Mouse (Mus musculus): ENCODE measurements around the gene Ccdc89.

Ccdc89 gene

DNA sequence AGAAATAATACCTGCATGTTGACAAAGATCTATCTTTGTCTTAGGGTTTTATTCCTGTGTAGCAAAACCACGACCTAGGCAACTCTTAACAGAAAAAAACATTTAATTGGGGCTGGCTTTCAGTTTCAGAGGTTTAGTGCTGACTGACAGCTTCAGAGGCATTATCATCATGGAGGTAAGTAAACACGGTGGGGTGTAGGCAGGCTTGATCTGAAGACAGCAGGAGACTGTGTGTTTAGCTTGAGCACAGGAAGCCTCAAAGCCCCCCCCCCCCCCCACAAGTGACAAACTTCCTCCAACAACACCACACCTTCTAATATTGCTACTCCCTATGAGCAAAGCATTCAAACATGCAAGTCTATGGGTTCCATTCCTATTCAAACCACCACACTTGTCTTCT lies 47.1 kb downstream of the Ccdc89 start:
- no peak for DNase-seq (ENCODE audit: extremely low spot score)

DNA sequence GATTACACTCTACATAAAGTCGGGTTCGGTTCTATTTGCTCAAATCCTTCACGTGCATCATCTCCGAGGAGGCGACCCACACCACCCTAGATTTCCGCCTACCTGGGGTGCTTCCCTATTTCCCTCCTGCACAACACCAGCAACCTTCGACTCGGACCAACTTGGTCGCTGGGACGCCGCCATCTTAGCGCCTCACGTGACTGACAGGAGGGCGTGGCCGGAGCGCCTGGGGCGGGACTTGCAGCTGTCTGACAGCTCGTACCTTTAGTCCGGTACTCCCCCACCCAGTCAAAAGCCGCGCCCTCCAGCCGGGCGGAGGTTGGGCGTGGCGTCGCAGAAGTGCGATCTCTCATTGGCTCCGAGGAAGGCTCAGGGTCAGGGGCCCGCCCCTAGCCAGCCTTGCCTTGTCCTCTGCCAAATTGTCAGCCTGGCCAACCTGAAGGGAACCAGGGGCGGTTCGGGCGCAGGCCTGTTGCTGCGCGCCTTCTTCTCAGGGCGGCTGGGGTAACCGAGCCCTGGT lies 49.5 kb downstream of the Ccdc89 start, which contains the start of gene Tmem126b:
Gene Tmem126b (minus strand): TSS at position 209 of the 520 bp plus-strand sequence.
- peak; percentile 97 for DNase-seq (ENCODE audit: extremely low spot score)

DNA sequence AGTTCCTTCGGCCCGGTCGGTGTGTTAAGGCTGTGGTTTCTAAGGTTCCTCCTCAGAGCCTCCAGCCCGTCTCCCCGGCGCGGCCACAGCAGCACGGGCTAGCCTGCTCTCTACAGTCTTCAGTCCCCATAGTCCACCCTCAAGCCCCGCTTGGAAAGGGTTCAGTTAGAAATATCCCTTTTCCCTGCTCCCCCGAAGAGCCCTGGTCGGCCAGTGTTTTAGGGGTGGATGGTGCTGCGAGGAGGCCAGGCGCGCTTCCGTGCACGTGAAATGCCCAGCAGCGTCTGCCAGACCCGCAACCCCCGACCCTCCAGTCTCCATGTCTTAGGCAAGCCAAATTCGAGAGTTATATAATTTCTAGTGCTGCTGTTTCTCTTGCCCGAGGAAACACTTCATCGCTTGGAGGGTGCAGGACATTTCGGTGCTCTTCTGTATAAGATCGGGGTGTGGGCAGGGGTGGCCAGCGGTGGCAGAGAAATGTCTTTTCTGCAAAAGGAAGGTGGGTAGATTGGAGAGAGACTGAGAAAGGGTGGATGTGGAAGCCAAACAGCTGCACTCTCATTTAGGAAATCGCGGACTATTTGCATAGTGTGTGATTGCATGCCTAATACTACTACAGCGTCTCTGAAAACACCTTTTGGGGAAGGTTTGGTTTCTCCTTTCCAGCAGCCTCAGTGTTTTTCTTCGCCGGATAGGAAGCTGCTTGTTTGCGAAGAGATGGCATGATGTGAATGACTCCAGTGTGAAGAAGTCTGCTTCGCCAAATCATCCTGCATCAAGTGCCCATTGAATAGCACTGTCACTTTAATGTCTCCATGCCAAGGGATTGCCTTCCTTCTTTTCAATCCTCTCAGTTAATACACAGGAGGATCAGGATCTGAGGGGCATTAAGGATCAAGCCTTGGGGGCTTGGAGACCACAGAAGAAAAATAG lies 50.2 kb downstream of the Ccdc89 start, which contains the start of gene Dlg2:
Gene Dlg2 (plus strand): TSS at position 360 of the 933 bp plus-strand sequence.
- DNase-seq (ENCODE audit: extremely low spot score) = no peak

Data from embryo, embryonic 9.5 days (tissue).